Mouse (Mus musculus) left cerebral cortex, adult 8-10 months (tissue): ENCODE data around the gene Pced1b. TPM values are rescaled to one million over a fixed set of nuclear protein-coding genes. Genes with fewer than 3 reads are reported as not detected.

Experiments
- DNase-seq, 2 experiments: peaks; one replicate each; pipeline ENCODE4 v3.0.0; 2022; ENCODE audit warnings: low spot score in 2 of 2
- total RNA-seq, 4 experiments: library from RNA; stranded (reverse); gene quantifications; 2 replicates each; pipeline ENCODE4 v1.2.4; 2022

Pced1b gene
- total RNA-seq, 4 experiments from 2014 or later, result 9.4 to 10.7 (median 9.9) TPM

- DNase-seq, result no peak
Measured at GRCm38 (mm10) chr15:97396586-97397299, 149.8 kb downstream of the Pced1b start.

DNA sequence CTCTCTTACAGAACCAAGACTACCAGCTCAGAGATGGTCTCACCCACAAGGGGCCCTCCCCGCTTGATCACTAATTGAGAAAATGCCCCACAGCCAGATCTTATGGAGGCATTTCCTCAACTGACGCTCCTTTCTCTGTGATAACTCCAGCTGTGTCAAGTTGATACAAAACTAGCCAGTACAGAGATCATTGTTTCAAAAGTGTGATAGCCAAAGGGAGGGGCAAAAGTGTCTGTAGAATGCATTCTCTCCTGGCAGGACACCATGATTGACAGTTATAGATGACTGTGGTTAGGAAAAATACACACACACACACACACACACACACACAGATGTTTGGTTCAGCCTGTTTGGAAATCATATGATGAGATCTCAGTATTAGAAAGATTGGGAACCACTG is 150.9 kb downstream of the Pced1b start:
- no peak for DNase-seq

GRCm38 (mm10) chr15:97400866-97401265 is 154.0 kb downstream of the Pced1b start:
- no peak for DNase-seq

DNA sequence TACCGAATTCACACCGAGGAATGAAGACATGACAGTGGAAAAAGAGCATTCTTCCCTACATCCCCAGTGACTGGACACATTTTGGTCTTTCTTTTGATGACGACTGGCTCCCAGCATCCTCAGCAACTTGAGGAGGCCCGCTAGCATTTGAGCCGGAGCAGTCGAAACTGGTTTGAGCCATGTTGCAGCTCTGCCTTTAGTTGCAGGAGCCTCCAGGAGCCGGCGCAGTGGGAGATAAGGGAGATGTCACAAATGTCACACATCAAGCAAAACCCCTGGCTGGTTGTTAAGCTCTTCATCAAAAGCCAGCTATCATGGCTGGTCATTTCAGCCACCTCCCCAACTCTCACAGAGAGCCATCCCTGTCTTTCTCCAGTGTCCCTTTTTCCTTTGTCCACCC is 157.6 kb downstream of the Pced1b start:
- no peak for DNase-seq

- DNase-seq, result no peak
Measured at GRCm38 (mm10) chr15:97404998-97405397, 158.1 kb downstream of the Pced1b start.

- no peak for DNase-seq
Measured at GRCm38 (mm10) chr15:97406105-97406504, 159.2 kb downstream of the Pced1b start.

GRCm38 (mm10) chr15:97407496-97408454 is 160.9 kb downstream of the Pced1b start:
- DNase-seq, result peak in 1 of 2 experiments; percentile 32

- DNase-seq, result no peak
Measured at GRCm38 (mm10) chr15:97411136-97411535, 164.2 kb downstream of the Pced1b start.

- no peak for DNase-seq
Measured at GRCm38 (mm10) chr15:97411671-97412070, 164.8 kb downstream of the Pced1b start.

DNA sequence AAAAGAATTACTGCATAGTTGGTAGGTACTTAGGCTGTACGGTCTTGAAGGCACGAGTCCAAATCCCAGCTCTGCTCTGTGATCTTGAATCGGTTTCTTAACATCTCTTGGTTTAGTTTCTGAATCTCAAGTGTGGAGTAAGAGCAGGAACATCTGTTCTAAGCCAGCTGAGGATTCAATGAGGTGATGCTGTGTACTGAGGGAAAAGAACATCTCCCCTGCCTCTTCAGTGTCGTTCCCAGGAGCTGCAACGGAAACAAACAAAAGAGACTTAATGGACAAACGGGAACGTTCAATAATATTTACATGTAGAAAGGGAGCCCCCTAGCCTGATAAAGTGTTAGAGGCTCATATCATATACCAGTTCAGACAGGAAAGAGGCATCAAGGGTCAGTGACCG is 165.4 kb downstream of the Pced1b start:
- no peak for DNase-seq

- no peak for DNase-seq
Measured at GRCm38 (mm10) chr15:97412861-97413260, 166.0 kb downstream of the Pced1b start.

DNA sequence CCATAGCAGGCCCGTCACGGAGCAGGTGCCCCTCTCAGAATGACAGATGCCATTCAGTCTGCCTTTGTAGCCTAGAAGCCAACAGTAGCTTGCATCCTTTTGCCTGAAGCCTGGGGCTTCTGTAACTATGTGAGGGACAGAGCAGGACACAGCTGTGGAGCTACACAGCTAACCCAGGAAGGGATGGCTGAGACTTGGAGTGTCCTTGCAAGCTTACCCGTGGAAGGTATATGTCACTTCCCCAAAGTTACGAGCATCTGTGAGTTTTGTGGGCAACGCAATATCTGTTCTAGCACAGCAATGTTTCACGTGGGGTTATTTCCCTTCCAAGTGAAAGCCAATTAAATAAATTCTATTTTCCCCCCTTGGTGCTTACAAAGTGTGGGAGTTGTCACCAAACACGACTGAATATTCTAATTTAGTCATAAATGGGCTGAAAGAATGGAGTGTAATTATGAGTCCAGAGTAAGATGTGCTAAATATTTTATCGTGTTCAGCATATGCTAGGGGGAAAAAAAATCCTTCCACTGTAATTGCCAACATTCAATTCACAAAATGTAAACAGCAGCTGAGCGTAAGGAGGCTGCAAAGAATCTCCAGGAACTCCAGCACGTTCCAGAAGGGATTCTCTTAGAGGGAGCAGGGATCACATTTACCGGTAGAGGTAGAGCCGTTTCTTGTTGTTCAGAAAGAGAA is 168.0 kb downstream of the Pced1b start:
- no peak for DNase-seq

GRCm38 (mm10) chr15:97415426-97415946 is 168.6 kb downstream of the Pced1b start:
- DNase-seq, result no peak

DNA sequence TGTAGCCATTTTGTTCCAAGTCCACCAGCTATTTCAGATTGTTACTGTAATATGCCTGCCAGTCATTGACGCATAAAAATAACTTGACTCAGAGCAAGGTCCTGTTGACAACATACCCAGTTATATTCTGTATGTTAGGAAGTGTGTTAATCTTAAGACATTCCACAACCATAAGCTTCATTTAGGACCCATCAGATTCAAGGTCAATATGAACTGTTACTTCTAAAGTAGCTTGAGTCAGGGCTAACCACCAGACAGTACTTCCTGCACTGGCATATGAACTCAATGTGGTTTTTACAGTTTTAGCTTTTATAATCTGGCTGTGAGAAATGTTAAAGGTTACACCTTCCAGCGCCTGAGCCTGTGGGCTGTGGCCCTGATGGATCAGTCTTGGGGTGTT is 173.4 kb downstream of the Pced1b start:
- no peak for DNase-seq

DNA sequence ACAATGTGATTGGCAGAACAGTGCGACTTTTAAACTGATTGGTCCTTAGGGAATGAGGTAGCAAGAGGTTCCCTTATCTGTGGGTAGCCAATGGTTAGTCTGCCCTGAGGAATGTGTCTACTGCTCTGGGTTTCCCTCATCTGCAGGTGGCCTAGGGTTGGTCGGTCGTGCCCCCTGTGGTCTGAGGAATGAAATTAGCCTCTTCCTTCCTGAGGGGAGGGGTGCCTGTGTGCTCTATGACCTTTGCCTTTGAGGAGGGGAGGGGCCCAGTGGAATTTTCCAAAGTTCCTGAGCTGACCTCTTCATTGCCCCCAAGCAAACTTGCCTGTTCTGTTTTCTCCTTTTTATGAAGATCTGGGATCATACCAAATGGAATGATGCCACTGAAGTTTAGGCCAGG is 174.6 kb downstream of the Pced1b start:
- no peak for DNase-seq

- DNase-seq, result no peak
Measured at GRCm38 (mm10) chr15:97422212-97422944, 175.5 kb downstream of the Pced1b start.

DNA sequence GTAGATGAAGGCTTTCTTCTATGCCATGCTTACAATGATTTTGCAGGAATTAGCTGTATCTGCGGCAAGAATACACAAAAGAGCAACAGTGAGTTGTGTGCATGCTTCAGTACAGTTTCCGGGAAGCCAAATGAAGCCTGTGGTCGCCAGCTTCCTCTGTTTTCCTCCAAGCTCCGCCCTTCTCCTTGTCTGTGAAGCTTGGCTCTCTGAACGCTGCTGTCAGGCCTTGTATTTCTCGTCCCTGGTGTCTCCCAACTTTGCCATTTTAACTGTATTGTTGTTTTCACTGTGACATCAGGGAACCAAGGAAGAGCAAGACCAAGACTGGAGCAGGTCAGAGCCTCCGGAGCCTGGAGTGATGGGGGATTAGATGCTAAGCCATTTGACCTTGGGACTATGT is 177.5 kb downstream of the Pced1b start:
- DNase-seq, result no peak

- DNase-seq, result no peak
Measured at GRCm38 (mm10) chr15:97424961-97425360, 178.1 kb downstream of the Pced1b start.

DNA sequence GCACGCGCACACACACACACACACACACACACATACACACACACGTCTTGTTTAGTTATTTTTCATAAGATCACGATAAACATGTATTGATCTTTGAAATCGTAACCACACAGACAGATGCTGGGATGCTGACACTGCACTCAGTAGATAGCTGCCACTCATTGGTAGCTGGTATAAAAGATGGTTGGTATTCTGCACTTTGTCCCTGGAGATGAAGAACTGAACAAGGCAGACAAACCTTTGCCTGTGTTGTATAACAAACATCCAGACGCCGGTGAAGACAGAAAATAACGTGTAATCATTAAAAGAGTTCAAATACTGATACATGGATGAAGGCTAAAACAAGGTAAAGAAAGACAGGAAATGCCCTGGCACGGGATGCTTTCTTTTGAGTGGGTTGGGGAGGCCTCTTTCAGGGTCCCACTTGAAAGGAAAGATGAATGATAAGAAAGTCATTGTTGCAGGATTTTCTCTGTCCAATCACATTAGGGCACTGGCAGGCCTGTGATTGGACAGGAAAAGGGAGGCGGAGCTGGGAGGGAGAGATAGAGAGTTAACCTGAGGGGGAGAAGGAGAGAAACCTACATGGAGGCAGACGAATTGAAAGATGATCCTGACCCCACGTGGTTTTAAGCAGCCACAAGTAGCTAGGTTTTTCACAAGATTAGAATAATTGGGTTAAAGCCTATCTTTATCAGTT is 182.4 kb downstream of the Pced1b start:
- no peak for DNase-seq

- DNase-seq, result no peak
Measured at GRCm38 (mm10) chr15:97431533-97431932, 184.6 kb downstream of the Pced1b start.
